Mouse (Mus musculus) C2C12 (cell line): ENCODE results near the gene Myo19. TPM values are rescaled to one million over a fixed set of nuclear protein-coding genes. Genes with fewer than 3 reads are reported as not detected.

Source experiments
- H3K27me3 ChIP-seq: one replicate; pipeline ENCODE4 v1.6.1; 2011; ENCODE audit not compliant: control insufficient read depth, insufficient read depth, insufficient read length
- H3K36me3 ChIP-seq: one replicate; pipeline ENCODE4 v1.6.1; 2011; ENCODE audit not compliant: control insufficient read depth, insufficient read depth
- H3K4me3 ChIP-seq: one replicate; pipeline ENCODE4 v1.5.1; 2011; ENCODE audit warnings: mild to moderate bottlenecking, control low read depth; ENCODE audit not compliant: poor library complexity, insufficient read depth, severe bottlenecking
- H3K79me2 ChIP-seq: one replicate; pipeline ENCODE4 v1.6.1; 2011; ENCODE audit not compliant: control insufficient read depth, insufficient read depth
- H3K79me3 ChIP-seq: one replicate; pipeline ENCODE4 v1.6.1; 2011; ENCODE audit warnings: low read depth, control low read depth
- H3ac ChIP-seq: one replicate; pipeline ENCODE3; 2011; ENCODE audit warnings: low read depth; ENCODE audit not compliant: control insufficient read depth, insufficient read length
- CEBPB ChIP-seq: IDR thresholded peaks from one replicate; pipeline ENCODE4 v1.6.1; 2011; ENCODE audit warnings: low read depth, mild to moderate bottlenecking, control low read depth, moderate library complexity
- CTCF ChIP-seq: IDR thresholded peaks from one replicate; pipeline ENCODE4 v1.5.1; 2011; ENCODE audit not compliant: control insufficient read depth, insufficient read depth, insufficient read length
- FOSL1 ChIP-seq: IDR thresholded peaks from one replicate; pipeline ENCODE4 v1.8.0; 2011; ENCODE audit warnings: mild to moderate bottlenecking, low read length; ENCODE audit not compliant: poor library complexity, insufficient read depth, severe bottlenecking
- MAX ChIP-seq: IDR thresholded peaks from one replicate; pipeline ENCODE4 v1.6.1; 2011; ENCODE audit warnings: mild to moderate bottlenecking, control low read depth
- MYOD1 ChIP-seq: IDR thresholded peaks from one replicate; pipeline ENCODE4 v1.6.1; 2011; ENCODE audit warnings: low read depth; ENCODE audit not compliant: control insufficient read depth, insufficient read length
- MYOG ChIP-seq: IDR thresholded peaks from one replicate; pipeline ENCODE4 v1.6.1; 2011; ENCODE audit not compliant: control insufficient read depth, insufficient read length; ENCODE audit errors: extremely low read depth
- USF1 ChIP-seq: IDR thresholded peaks from one replicate; pipeline ENCODE4 v1.6.1; 2011; ENCODE audit warnings: low read depth, mild to moderate bottlenecking, control low read depth, moderate library complexity
- polyA plus RNA-seq: library from polyadenylated mRNA; unstranded; fragments of >200 nt; fragmentation: generic; extraction: Trizol; gene quantifications from one replicate; pipeline ENCODE4 v1.2.1, GENCODE M21; 2012; ENCODE audit warnings: missing spikeins

The Myo19 gene
- polyA plus RNA-seq, 1 experiment, result 13.2 TPM

GRCm38 (mm10) chr11:84865268-84865667 is 14.7 kb upstream of the Myo19 start:
- peaks cover 89% of the 10 kb centered on the region for H3K36me3 ChIP-seq
- TF ChIP-seq CEBPB (no peak), CTCF (no peak), MYOD1 (no peak), MAX (no peak), MYOG (no peak), FOSL1 (no peak), USF1 (no peak)
- no peak overlapping the region for H3K4me3 ChIP-seq
- H3K79me2 ChIP-seq, result peaks cover 96% of the 10 kb centered on the region
- H3K79me3 ChIP-seq, result peaks cover 86% of the 10 kb centered on the region
- H3ac ChIP-seq, result no peak overlapping the region
- no peaks in the 10 kb centered on the region for H3K27me3 ChIP-seq

GRCm38 (mm10) chr11:84867586-84867985 is 12.4 kb upstream of the Myo19 start:
- Histone ChIP-seq H3ac (no peak overlapping the region), H3K79me3 (peaks cover 85% of the 10 kb centered on the region), H3K27me3 (no peaks in the 10 kb centered on the region), H3K36me3 (peaks cover 67% of the 10 kb centered on the region), H3K79me2 (peaks cover 92% of the 10 kb centered on the region), H3K4me3 (no peak overlapping the region)
- TF ChIP-seq MYOG, result no peak
- TF ChIP-seq CEBPB, result no peak
- TF ChIP-seq MYOD1, result no peak
- TF ChIP-seq USF1, result no peak
- TF ChIP-seq MAX, result no peak
- no peak for TF ChIP-seq FOSL1
- TF ChIP-seq CTCF, result no peak

- Histone ChIP-seq H3ac (peak overlapping the region; percentile 74), H3K27me3 (no peaks in the 10 kb centered on the region), H3K79me2 (peaks cover 87% of the 10 kb centered on the region), H3K4me3 (peak overlapping the region; percentile 96), H3K79me3 (peaks cover 73% of the 10 kb centered on the region), H3K36me3 (peaks cover 55% of the 10 kb centered on the region)
- no peak for TF ChIP-seq USF1
- TF ChIP-seq CTCF, result no peak
- TF ChIP-seq MYOG, result no peak
- no peak for TF ChIP-seq FOSL1
- no peak for TF ChIP-seq MAX
- no peak for TF ChIP-seq CEBPB
- no peak for TF ChIP-seq MYOD1
Observed at GRCm38 (mm10) chr11:84868786-84869259, 11.1 kb upstream of the Myo19 start.

- Histone ChIP-seq H3K4me3 (peak overlapping the region; percentile 96), H3K36me3 (peaks cover 46% of the 10 kb centered on the region), H3ac (peak overlapping the region; percentile 74), H3K79me2 (peaks cover 80% of the 10 kb centered on the region), H3K27me3 (no peaks in the 10 kb centered on the region), H3K79me3 (peaks cover 64% of the 10 kb centered on the region)
- no peak for TF ChIP-seq CTCF
- peak; percentile 71 for TF ChIP-seq CEBPB
- TF ChIP-seq MAX, result peak; percentile 20
Observed at GRCm38 (mm10) chr11:84869537-84870232, 10.3 kb upstream of the Myo19 start.

GRCm38 (mm10) chr11:84870337-84871043 is 9.5 kb upstream of the Myo19 start, which contains the start of gene Ggnbp2:
Gene Ggnbp2, minus strand, starts transcription at chr11:84870817.
- H3K4me3 ChIP-seq, result peak within 1 kb of the TSS; percentile 96
- peaks cover 72% of the 10 kb centered on the region for H3K79me2 ChIP-seq
- no peaks in the 10 kb centered on the region for H3K27me3 ChIP-seq
- peaks cover 56% of the 10 kb centered on the region for H3K79me3 ChIP-seq
- H3ac ChIP-seq, result peak within 1 kb of the TSS; percentile 91
- TF ChIP-seq CEBPB, result peak; percentile 51
- TF ChIP-seq MAX, result peak; percentile 36
- TF ChIP-seq MYOG, result no peak
- no peak for TF ChIP-seq MYOD1
- H3K36me3 ChIP-seq, result peaks cover 38% of the 10 kb centered on the region

- Histone ChIP-seq H3K79me2 (peaks cover 67% of the 10 kb centered on the region), H3ac (peak overlapping the region; percentile 91), H3K79me3 (peaks cover 51% of the 10 kb centered on the region), H3K36me3 (peaks cover 33% of the 10 kb centered on the region), H3K4me3 (peak overlapping the region; percentile 96), H3K27me3 (no peaks in the 10 kb centered on the region)
- TF ChIP-seq MYOG, result no peak
- no peak for TF ChIP-seq CTCF
- no peak for TF ChIP-seq FOSL1
- peak; percentile 2 for TF ChIP-seq MAX
Observed at GRCm38 (mm10) chr11:84871046-84871445, 8.9 kb upstream of the Myo19 start.
